Mouse (Mus musculus) thymus, adult 2 months (tissue): ENCODE data around the gene Sez6l.

Experiments used
- CTCF ChIP-seq: fragments of 200-500 bp; IDR thresholded peaks from 2 replicates; pipeline ENCODE4 v1.5.1; 2012; ENCODE audit warnings: mild to moderate bottlenecking, control low read depth, low read length, moderate library complexity, borderline replicate concordance; ENCODE audit not compliant: control insufficient read depth, poor library complexity, insufficient read depth; ENCODE audit errors: extremely low read depth
- POLR2A ChIP-seq: fragments of 200-500 bp; IDR thresholded peaks from 2 replicates; pipeline ENCODE4 v1.6.1; 2012; ENCODE audit warnings: mild to moderate bottlenecking, low read length, control low read depth, moderate library complexity; ENCODE audit not compliant: control insufficient read depth, poor library complexity, insufficient read depth; ENCODE audit errors: extremely low read depth

DNA sequence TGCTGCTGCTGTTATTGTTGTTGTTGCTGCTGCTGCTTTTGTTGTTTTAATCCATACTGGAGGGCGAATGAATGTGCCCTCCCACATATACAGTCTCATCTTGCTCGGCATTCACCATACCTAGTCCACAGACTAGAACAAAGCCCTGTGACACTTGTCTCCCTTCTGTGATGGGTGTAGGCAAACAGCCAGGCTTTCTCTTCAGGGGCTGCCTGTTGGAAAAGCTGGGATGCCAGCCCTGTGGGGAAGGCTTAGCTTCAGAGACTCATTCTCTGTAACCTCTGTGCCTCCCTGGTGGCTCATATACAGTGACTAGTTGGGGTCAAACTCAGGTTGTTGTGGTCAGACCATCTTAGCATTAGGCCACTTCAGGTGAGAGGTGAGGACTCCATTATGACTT lies 30.1 kb upstream of the Sez6l start:
- TF ChIP-seq CTCF (no peak), POLR2A (no peak)
